Mouse (Mus musculus): ENCODE data around the gene Rnf114. TPM values are rescaled to one million over a fixed set of nuclear protein-coding genes. Genes with fewer than 3 reads are reported as not detected.

Rnf114 gene
- total RNA-seq, 1 experiment: 48.1 TPM

DNA sequence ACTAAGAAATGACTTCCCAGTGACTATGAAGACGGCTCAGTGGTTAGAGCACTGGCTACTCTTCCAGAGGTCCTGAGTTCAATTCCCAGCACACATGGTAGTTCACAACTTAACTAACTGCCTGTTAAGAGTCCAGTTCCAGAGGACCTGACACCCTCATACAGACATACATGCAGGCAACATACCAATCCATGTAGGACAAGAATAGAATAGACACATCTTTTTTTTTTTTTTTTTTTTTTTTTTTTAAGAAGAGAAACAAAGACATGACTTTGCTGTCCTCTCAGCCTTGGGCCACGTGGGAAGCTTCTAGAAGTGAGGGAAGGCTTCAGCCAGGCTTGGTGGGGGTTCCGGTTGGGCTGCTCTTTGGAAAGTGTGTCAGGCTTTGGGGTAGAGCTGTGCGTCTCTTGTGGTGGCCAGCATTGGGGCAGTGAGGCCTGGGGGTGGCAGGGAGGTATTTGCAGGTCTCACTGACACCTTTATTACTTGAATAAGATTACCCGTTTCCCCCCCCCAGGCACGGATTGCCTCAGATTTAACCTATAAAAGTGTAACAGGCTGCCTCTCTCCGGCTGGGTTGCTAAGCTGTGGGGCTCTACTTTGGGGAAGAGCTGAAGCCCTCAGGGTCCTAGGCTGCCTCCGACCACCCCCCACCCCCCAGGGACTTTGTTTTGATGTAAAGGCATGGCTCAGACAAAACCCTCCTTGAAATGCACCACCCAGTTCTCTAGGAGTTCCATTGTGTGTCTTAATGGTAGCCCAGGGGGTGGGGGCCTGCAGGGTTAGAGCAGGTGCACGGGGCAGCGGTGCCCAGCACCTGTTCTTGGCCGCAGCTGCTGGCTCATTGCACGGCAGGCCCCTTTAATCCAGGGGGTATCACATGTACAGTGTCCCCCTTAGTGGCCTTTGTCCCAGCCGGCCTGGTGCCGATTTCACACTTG, 47.4 kb downstream of the Rnf114 start:
- H3K4me3 ChIP-seq (ENCODE audit: insufficient read depth in 1 of 2, low read depth in 1 of 2, low read length in 2 of 2, poor library complexity in 1 of 2, severe bottlenecking in 1 of 2): peak overlapping the region in 1 of 2 experiments; percentile 40; a peak in 2 of 4 replicates
- DNase-seq (ENCODE audit: low read depth, low spot score): peak; percentile 83
- TF ChIP-seq ZNF384 (IDR thresholded peaks at IDR 0.05; ENCODE audit: low read depth, low read length) (peak; percentile 69), HCFC1 (IDR thresholded peaks at IDR 0.05; ENCODE audit: borderline replicate concordance, insufficient read depth, low read length) (no peak)
- peaks cover 5% of the 10 kb centered on the region; the same call in 1 of the 2 replicates for H3K36me3 ChIP-seq (ENCODE audit: control insufficient read depth, insufficient read depth, low read length, poor library complexity, severe bottlenecking)
- no peak overlapping the region for H3K27ac ChIP-seq (ENCODE audit: insufficient read depth, low read depth, low read length, poor library complexity, severe bottlenecking)
- H3K4me1 ChIP-seq (ENCODE audit: control insufficient read depth in 2 of 2, insufficient read depth in 2 of 2, low read length in 2 of 2, poor library complexity in 1 of 2): peaks cover 2 to 41% of the 10 kb centered on the region in 2 experiments; a peak in 2 of 4 replicates
- in situ Hi-C loops (cut with MboI; ENCODE audit: low sequenced_read_pairs in 2 of 2, unreplicated experiment in 2 of 2): loop anchor here in 1 of 2 experiments (10.0 kb wide), 2 partner anchors 135 to 355 kb away; no protein-coding TSS in a partner anchor
- no peaks in the 10 kb centered on the region for H3K9me3 ChIP-seq (ENCODE audit: control insufficient read depth, insufficient read depth, low read depth, low read length)
- H3K9ac ChIP-seq (ENCODE audit: insufficient read depth, low read depth, low read length, poor library complexity, severe bottlenecking): no peak overlapping the region

DNA sequence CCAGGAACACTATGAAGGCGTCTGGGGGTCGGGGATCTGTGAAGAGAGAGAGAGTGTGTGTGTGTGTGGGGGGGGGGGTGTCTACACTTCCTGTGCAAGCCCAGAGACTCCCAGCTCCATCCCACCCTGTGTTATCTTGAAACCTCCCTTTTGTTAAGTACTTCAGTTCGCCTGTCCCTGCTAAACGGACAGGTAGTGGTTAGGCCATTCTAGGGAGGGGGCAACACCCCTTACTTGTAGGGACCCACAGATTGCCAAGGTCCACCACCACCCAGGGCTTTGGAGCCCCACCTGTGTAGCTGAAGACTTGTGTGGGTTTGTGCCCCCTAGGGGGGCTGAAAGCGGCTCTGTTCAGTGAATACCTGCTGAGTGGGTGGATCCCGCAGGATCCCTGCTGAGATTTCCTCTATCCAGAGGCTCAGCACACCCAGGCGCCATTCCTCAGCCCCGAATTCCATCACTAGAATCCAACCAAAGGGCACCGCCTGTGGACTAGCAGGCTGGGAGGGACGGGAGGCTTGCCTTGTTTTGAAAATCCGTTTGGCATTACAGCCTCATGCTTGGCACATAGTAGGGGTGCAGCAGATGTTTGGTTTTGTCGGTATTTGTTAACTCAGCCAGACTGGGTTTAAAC, 48.1 kb downstream of the Rnf114 start:
- TF ChIP-seq ZC3H11A (IDR thresholded peaks at IDR 0.05; ENCODE audit: borderline replicate concordance, low read depth, low read length): no peak
- TF ChIP-seq ZNF384 (IDR thresholded peaks at IDR 0.05; ENCODE audit: low read depth, low read length): no peak
- no peak for TF ChIP-seq MAFK (IDR thresholded peaks at IDR 0.05; ENCODE audit: insufficient read depth, low read depth, low read length)
- TF ChIP-seq CHD2 (IDR thresholded peaks at IDR 0.05; ENCODE audit: low read depth, low read length): no peak
- TF ChIP-seq HCFC1 (IDR thresholded peaks at IDR 0.05; ENCODE audit: borderline replicate concordance, insufficient read depth, low read length): no peak
- DNase-seq (ENCODE audit: low read depth, low spot score): peak; percentile 77
- H3K4me1 ChIP-seq (ENCODE audit: control insufficient read depth in 2 of 2, insufficient read depth in 2 of 2, low read length in 2 of 2, poor library complexity in 1 of 2): peaks cover 2 to 41% of the 10 kb centered on the region in 2 experiments; a peak in 2 of 4 replicates
- no peaks in the 10 kb centered on the region for H3K9me3 ChIP-seq (ENCODE audit: control insufficient read depth, insufficient read depth, low read depth, low read length)
- H3K36me3 ChIP-seq (ENCODE audit: control insufficient read depth, insufficient read depth, low read length, poor library complexity, severe bottlenecking): peaks cover 5% of the 10 kb centered on the region; the same call in 1 of the 2 replicates
- in situ Hi-C loops (cut with MboI; ENCODE audit: low sequenced_read_pairs in 2 of 2, unreplicated experiment in 2 of 2): no loop called here
- no peak overlapping the region for H3K27ac ChIP-seq (ENCODE audit: insufficient read depth, low read depth, low read length, poor library complexity, severe bottlenecking)
- H3K4me3 ChIP-seq (ENCODE audit: insufficient read depth in 1 of 2, low read depth in 1 of 2, low read length in 2 of 2, poor library complexity in 1 of 2, severe bottlenecking in 1 of 2): peak overlapping the region in 1 of 2 experiments; percentile 40; a peak in 2 of 4 replicates
- no peak overlapping the region for H3K9ac ChIP-seq (ENCODE audit: insufficient read depth, low read depth, low read length, poor library complexity, severe bottlenecking)

DNA sequence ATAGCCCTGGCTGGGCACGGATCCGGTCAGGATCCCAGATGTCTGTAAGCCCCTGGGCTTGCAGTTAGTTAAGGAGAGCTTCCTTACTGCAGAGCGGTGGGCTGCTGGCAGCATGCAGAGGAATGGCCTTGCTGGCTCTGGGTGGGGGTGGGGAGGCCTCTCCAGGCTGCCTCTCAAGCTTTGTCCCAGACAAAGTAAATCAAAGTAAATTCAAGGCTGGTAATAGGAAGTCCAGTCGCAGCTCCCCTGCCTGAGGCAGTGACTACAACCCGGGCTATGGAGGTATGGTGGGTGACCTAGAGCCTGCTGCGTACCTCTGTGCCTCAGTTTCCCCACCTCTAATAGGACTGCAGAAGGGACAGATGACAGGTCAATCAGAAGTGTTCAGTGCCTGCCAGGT, 48.9 kb downstream of the Rnf114 start:
- peaks cover 2 to 41% of the 10 kb centered on the region in 2 experiments; a peak in 2 of 4 replicates for H3K4me1 ChIP-seq (ENCODE audit: control insufficient read depth in 2 of 2, insufficient read depth in 2 of 2, low read length in 2 of 2, poor library complexity in 1 of 2)
- no peak overlapping the region for H3K9ac ChIP-seq (ENCODE audit: insufficient read depth, low read depth, low read length, poor library complexity, severe bottlenecking)
- peaks cover 5% of the 10 kb centered on the region; the same call in 1 of the 2 replicates for H3K36me3 ChIP-seq (ENCODE audit: control insufficient read depth, insufficient read depth, low read length, poor library complexity, severe bottlenecking)
- in situ Hi-C loops (cut with MboI; ENCODE audit: low sequenced_read_pairs in 2 of 2, unreplicated experiment in 2 of 2): no loop called here
- TF ChIP-seq MAFK (IDR thresholded peaks at IDR 0.05; ENCODE audit: insufficient read depth, low read depth, low read length): no peak
- TF ChIP-seq ZNF384 (IDR thresholded peaks at IDR 0.05; ENCODE audit: low read depth, low read length): no peak
- TF ChIP-seq ZC3H11A (IDR thresholded peaks at IDR 0.05; ENCODE audit: borderline replicate concordance, low read depth, low read length): no peak
- TF ChIP-seq HCFC1 (IDR thresholded peaks at IDR 0.05; ENCODE audit: borderline replicate concordance, insufficient read depth, low read length): no peak
- TF ChIP-seq CHD2 (IDR thresholded peaks at IDR 0.05; ENCODE audit: low read depth, low read length): no peak
- H3K9me3 ChIP-seq (ENCODE audit: control insufficient read depth, insufficient read depth, low read depth, low read length): no peaks in the 10 kb centered on the region
- no peak overlapping the region for H3K4me3 ChIP-seq (ENCODE audit: insufficient read depth in 1 of 2, low read depth in 1 of 2, low read length in 2 of 2, poor library complexity in 1 of 2, severe bottlenecking in 1 of 2)
- H3K27ac ChIP-seq (ENCODE audit: insufficient read depth, low read depth, low read length, poor library complexity, severe bottlenecking): no peak overlapping the region
- DNase-seq (ENCODE audit: low read depth, low spot score): no peak

- Histone ChIP-seq H3K27ac (ENCODE audit: insufficient read depth, low read depth, low read length, poor library complexity, severe bottlenecking) (no peak overlapping the region), H3K9me3 (ENCODE audit: control insufficient read depth, insufficient read depth, low read depth, low read length) (no peaks in the 10 kb centered on the region), H3K9ac (ENCODE audit: insufficient read depth, low read depth, low read length, poor library complexity, severe bottlenecking) (no peak overlapping the region), H3K4me3 (ENCODE audit: insufficient read depth in 1 of 2, low read depth in 1 of 2, low read length in 2 of 2, poor library complexity in 1 of 2, severe bottlenecking in 1 of 2) (no peak overlapping the region), H3K36me3 (ENCODE audit: control insufficient read depth, insufficient read depth, low read length, poor library complexity, severe bottlenecking) (peaks cover 5% of the 10 kb centered on the region; the same call in 1 of the 2 replicates), H3K4me1 (ENCODE audit: control insufficient read depth in 2 of 2, insufficient read depth in 2 of 2, low read length in 2 of 2, poor library complexity in 1 of 2) (peaks cover 2 to 41% of the 10 kb centered on the region in 2 experiments; a peak in 2 of 4 replicates)
- no peak for DNase-seq (ENCODE audit: low read depth, low spot score)
- in situ Hi-C loops (cut with MboI; ENCODE audit: low sequenced_read_pairs in 2 of 2, unreplicated experiment in 2 of 2): no loop called here
- TF ChIP-seq ZC3H11A (IDR thresholded peaks at IDR 0.05; ENCODE audit: borderline replicate concordance, low read depth, low read length): no peak
- no peak for TF ChIP-seq MAFK (IDR thresholded peaks at IDR 0.05; ENCODE audit: insufficient read depth, low read depth, low read length)
- no peak for TF ChIP-seq ZNF384 (IDR thresholded peaks at IDR 0.05; ENCODE audit: low read depth, low read length)
Measured at GRCm38 (mm10) chr2:167541761-167542160, 49.3 kb downstream of the Rnf114 start.

All from ES-E14 (cell line).